Mouse (Mus musculus) intestine, postnatal 0 days (tissue): ENCODE results near the gene Kif2c. TPM values are rescaled to one million over a fixed set of nuclear protein-coding genes. Genes with fewer than 3 reads are reported as not detected.

Experiments
- ATAC-seq: fragments of 200-750 bp; cut with Nextera tagmentation; 2 replicates; pipeline ENCODE4 v1.8.0; 2017; ENCODE audit warnings: mild to moderate bottlenecking, moderate TSS enrichment, moderate library complexity
- H3K27ac ChIP-seq: fragments of 300-500 bp; sonication (generic); 2 replicates; pipeline ENCODE4 v1.5.1; 2014; ENCODE audit warnings: mild to moderate bottlenecking, low read depth, low read length, moderate library complexity
- H3K27me3 ChIP-seq: fragments of 300-500 bp; sonication (generic); replicated peaks from 2 replicates; pipeline ENCODE4 v1.6.1; 2014; ENCODE audit warnings: low read length, mixed read lengths; ENCODE audit not compliant: control insufficient read depth, insufficient read depth
- H3K36me3 ChIP-seq: fragments of 300-500 bp; sonication (generic); 2 replicates; pipeline ENCODE4 v1.6.1; 2014; ENCODE audit warnings: mild to moderate bottlenecking, moderate library complexity; ENCODE audit not compliant: control insufficient read depth, insufficient read depth
- H3K4me1 ChIP-seq: fragments of 300-500 bp; sonication (generic); replicated peaks from 2 replicates; pipeline ENCODE4 v1.6.1; 2014; ENCODE audit warnings: antibody characterized with exemption, low read length, mixed read lengths; ENCODE audit not compliant: control insufficient read depth, insufficient read depth
- H3K4me2 ChIP-seq: fragments of 300-500 bp; sonication (generic); replicated peaks from 2 replicates; pipeline ENCODE4 v1.6.1; 2014; ENCODE audit warnings: low read depth, mild to moderate bottlenecking, moderate library complexity
- H3K4me3 ChIP-seq: fragments of 300-500 bp; sonication (generic); 2 replicates; pipeline ENCODE4 v1.5.1; 2014; ENCODE audit warnings: low read depth, low read length
- H3K9ac ChIP-seq: fragments of 300-500 bp; sonication (generic); 2 replicates; pipeline ENCODE4 v1.6.1; 2014; ENCODE audit warnings: mild to moderate bottlenecking, low read depth, low read length
- H3K9me3 ChIP-seq: fragments of 300-500 bp; sonication (generic); 2 replicates; pipeline ENCODE4 v1.6.1; 2016; ENCODE audit warnings: mixed run types; ENCODE audit not compliant: control insufficient read depth
- CTCF ChIP-seq: sonication (generic); IDR thresholded peaks from 2 replicates; pipeline ENCODE4 v1.5.1; 2016; ENCODE audit warnings: low read depth, mild to moderate bottlenecking, control low read depth, antibody characterized with exemption, moderate library complexity
- WGBS: fragments of 180-500 bp; shearing (Covaris S2); extraction: QIAGEN DNeasy Blood & Tissue Kit; methylation state at CpG from one replicate; pipeline ENCODE4 v1.1.7; 2014; 5-methylcytosine and 5-hydroxymethylcytosine counted together
- polyA plus RNA-seq: library from polyadenylated mRNA; unstranded; fragments of >200 nt; fragmentation: Nextera tagmentation; extraction: Ambion mirVana; gene quantifications from 2 replicates; pipeline ENCODE4 v1.2.1, GENCODE M21; 2015

Gene Kif2c
- polyA plus RNA-seq, 1 experiment from 2014 or later = 7.9 TPM

DNA sequence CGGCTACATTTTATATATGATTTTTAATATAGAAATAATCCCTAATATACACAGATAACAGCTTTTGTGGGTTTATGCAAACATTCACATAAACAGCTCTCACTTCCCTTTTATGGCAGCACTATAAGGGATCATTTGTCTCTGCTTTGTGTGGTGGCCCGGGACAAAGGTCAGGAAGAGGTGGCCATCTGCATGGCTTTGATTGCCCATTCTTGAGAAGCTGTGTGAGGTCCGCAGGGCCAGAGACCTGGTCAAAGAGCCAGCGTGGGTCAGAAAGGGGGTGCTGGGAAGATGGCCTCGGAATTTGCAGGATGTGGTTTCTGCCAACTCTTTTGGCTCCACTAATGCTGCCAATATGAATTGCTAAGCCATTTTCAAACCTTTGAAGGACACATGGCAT is 40.6 kb upstream of the Kif2c start:
- Histone ChIP-seq H3K9me3 (no peaks in the 10 kb centered on the region), H3K9ac (no peak overlapping the region), H3K4me3 (no peak overlapping the region), H3K27ac (no peak overlapping the region), H3K36me3 (no peaks in the 10 kb centered on the region), H3K4me1 (no peaks in the 10 kb centered on the region), H3K4me2 (no peak overlapping the region), H3K27me3 (no peaks in the 10 kb centered on the region)
- 48% methylated on average over 5 of the region's 5 CpGs for WGBS
- ATAC-seq = no peak
- TF ChIP-seq CTCF = no peak

DNA sequence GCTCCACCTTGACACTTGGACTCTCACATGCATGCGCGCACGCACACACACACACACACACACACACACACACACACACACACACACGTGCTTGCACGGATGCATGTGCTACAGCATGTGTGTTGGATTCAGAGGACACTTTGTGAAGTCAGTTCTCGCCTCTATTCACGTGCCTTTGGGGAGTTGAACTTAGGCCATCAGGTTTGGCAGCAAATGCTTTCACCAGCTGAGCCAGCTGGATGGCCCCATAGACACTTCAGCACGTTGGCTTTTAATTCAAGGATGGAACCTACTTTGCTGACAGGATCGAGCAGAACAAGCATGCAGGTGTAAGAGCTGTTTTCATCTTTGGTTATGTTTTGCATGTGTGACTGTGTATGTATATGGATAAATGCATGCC is 39.4 kb upstream of the Kif2c start:
- no peaks in the 10 kb centered on the region for H3K36me3 ChIP-seq
- no peak for TF ChIP-seq CTCF
- no peak for ATAC-seq

DNA sequence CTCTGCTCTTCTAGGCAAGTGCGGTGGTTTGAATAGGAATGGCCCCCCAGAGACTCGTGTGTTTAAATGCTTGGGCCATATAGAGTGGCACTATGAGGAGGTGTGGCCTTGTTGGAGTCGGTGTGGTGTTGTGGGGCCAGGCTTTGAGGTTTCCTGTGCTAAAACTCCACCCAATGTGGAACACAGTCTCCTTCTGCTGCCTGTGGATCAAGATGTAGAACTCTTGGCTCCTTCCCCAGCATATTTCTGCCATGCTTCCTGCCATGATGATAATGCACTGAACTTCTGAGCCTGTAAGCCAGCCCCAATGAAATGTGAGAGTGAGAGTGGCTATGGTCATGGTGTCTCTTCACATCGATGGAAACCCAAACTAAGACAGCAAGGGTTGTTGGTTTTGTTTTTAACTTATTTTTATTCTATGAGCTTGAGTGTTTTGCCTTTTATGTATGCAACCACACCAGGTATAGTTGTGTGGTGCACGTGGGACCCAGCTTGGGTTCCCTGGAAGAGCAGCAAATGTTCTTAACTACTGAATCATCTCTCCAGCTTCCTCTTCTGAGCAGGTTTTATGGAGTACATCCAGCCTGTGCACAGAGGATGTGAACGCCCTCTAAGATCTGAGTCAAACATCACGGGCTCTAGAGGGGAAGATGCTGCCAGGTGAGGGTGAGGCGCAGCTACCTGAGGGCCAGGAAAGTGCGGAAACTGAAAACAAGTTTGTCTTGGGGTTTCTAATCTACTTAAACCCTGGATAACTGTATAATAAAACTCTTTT is 38.5 kb upstream of the Kif2c start:
- Histone ChIP-seq H3K36me3 (no peaks in the 10 kb centered on the region), H3K9me3 (no peaks in the 10 kb centered on the region), H3K27me3 (no peaks in the 10 kb centered on the region), H3K4me1 (no peaks in the 10 kb centered on the region), H3K27ac (no peak overlapping the region), H3K4me3 (no peak overlapping the region), H3K9ac (no peak overlapping the region), H3K4me2 (no peak overlapping the region)
- TF ChIP-seq CTCF = no peak
- ATAC-seq = no peak
- 75% methylated on average over 9 of the region's 9 CpGs for WGBS

More for the DNA sequence above, 39.4 kb upstream of the Kif2c start:
- Histone ChIP-seq H3K4me2 (no peak overlapping the region), H3K4me3 (no peak overlapping the region), H3K27ac (no peak overlapping the region), H3K4me1 (no peaks in the 10 kb centered on the region), H3K9ac (no peak overlapping the region), H3K27me3 (no peaks in the 10 kb centered on the region), H3K9me3 (no peaks in the 10 kb centered on the region)
- 87% methylated on average over 9 of the region's 9 CpGs for WGBS

DNA sequence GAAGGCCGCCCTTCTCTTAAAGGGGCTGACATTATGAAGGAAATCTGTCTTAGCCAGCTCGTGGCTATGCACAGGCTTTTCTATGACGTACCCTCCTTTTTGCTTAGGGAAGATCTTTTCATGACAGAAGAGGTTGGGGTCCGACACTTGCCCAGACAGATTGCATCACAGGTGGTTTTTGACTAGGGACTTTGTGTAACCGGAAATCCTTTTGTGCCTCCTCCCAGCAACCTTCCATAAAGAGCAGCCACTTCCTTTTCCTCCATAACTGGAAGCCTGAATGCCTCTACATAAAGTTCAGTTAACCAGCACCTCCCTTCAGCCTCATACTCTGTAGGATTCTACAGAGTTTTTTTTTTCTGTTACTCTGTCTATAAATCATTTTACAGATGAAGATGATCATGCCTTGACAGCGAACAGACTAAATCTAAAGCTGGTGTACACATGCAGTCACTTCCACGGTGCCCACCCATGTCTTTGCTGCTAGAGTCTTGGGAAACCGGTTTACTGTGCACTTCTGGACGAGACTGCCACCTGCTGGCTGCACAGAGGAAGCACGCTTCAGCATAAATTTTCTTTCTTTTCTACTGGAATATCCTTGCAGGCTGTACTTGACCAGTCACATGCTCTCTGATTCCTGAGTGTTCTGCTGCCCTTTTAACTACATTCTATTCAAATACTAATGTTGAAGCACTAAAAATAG is 36.2 kb upstream of the Kif2c start:
- H3K4me2 ChIP-seq = no peak overlapping the region
- no peaks in the 10 kb centered on the region for H3K9me3 ChIP-seq
- H3K9ac ChIP-seq = no peak overlapping the region
- H3K27ac ChIP-seq = no peak overlapping the region
- peak; percentile 33; the same call in 1 of the 2 replicates for ATAC-seq
- H3K4me1 ChIP-seq = no peaks in the 10 kb centered on the region
- no peaks in the 10 kb centered on the region for H3K27me3 ChIP-seq
- WGBS = 34% methylated on average over 10 of the region's 10 CpGs
- no peak overlapping the region for H3K4me3 ChIP-seq
- peak; percentile 95 for TF ChIP-seq CTCF
- H3K36me3 ChIP-seq = no peaks in the 10 kb centered on the region

DNA sequence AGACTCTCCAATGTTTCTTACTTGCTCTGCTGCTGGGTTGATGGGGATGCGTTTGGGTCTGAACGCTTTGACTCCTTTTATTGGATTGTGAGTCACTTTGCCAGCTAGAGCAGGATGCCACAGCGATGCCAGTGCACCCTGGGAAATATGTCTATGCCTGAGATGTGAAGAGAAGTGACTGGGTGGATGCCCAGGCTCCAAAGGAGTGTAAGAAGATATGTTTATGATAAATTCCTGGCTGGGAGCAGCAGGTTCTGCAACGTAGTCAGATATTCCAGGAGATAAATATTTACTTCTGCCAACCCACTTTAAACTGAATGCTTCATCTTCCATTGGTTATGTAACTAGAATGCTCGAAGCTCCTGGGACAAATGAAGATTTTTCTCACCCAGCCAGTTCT is 34.6 kb upstream of the Kif2c start:
- ATAC-seq = no peak
- no peaks in the 10 kb centered on the region for H3K9me3 ChIP-seq
- H3K4me3 ChIP-seq = no peak overlapping the region
- no peak overlapping the region for H3K4me2 ChIP-seq
- no peaks in the 10 kb centered on the region for H3K27me3 ChIP-seq
- no peak overlapping the region for H3K27ac ChIP-seq
- H3K9ac ChIP-seq = no peak overlapping the region
- TF ChIP-seq CTCF = no peak
- no peaks in the 10 kb centered on the region for H3K4me1 ChIP-seq
- H3K36me3 ChIP-seq = no peaks in the 10 kb centered on the region
- WGBS = 51% methylated on average over 5 of the region's 5 CpGs

DNA sequence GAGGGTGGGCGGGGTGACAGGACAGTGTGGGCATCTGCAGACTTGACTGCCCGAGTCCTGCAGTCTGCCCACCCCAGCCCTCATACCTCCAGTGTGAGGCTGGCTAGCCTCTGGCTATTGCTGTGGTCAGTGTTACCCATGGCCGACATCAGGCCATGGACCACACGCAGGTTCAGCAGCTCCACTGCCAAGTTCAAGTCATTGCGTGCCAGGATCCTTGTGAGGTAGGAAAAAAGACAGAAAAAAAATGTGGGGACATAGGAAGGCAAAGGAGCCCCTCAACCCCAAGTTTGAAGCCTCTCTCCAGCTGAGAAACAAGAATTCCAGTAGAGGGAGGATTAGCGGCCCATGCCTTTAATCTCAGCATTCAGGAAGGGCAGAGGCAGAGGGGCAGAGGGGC is 31.8 kb upstream of the Kif2c start:
- H3K4me2 ChIP-seq = no peak overlapping the region
- no peaks in the 10 kb centered on the region for H3K4me1 ChIP-seq
- no peaks in the 10 kb centered on the region for H3K27me3 ChIP-seq
- no peak for ATAC-seq
- H3K27ac ChIP-seq = no peak overlapping the region
- no peak for TF ChIP-seq CTCF
- no peaks in the 10 kb centered on the region for H3K9me3 ChIP-seq
- H3K4me3 ChIP-seq = no peak overlapping the region
- H3K36me3 ChIP-seq = no peaks in the 10 kb centered on the region
- no peak overlapping the region for H3K9ac ChIP-seq
- WGBS = 87% methylated on average over 6 of the region's 6 CpGs
